11 mouse cellular contexts compared by ENCODE assay signal in the genomic region with DNA sequence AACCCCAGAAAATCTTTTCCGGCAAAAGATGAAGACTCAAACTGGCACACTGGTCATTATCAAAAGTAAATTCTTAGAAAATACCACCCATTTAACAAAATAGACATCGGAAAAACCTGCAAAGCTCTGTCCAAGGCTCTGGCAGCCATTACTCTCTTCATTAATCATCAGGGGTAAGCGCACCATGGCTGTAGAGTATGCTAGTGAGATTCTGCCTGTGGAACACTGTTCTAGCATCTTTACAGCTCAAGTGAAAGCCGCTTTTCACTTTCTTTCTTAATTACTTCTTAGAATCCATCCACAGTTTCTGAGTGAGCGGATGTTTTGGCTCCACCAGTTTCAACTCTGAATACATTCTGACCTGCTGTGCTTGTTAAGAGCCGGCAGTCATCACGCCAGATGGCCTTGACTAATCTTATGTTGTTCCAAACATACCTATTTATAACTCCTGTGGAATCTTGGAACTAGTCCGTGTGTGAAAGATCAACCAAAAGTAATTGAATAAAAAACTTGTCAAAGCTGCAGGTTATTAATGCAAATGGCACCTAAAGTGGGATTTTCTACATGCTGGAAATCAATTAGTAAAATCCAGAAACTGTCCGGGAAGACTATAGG.
DNase-seq lines count a peak whose midpoint lies in the region.
"Had no signal": no experiment of that assay in that cellular context is flagged by ENCODE, and none has a peak within 500 bp of the region (broad histone marks: within the 10 kb centered on the region; RNA-seq: fewer than 3 reads in every experiment).

No protein-coding gene starts in this region.

- peak; percentile 9 for DNase-seq in gastrocnemius, postnatal 14 days
- no peak for DNase-seq in gastrocnemius, postnatal 36 days
- peak; percentile 62 for DNase-seq in ovary, adult 18-20 months (ENCODE audit: low spot score)
- no peak for DNase-seq in ovary, postnatal 10 days (ENCODE audit: low spot score)
- peak; percentile 57 to 58 for DNase-seq in cerebellum, postnatal 10 days
- peak; percentile 66 for DNase-seq in heart, postnatal 10 days
- DNase-seq in spleen, adult 12 weeks (ENCODE audit: low spot score): no peak
- DNase-seq in spleen, postnatal 14 days (ENCODE audit: low spot score in 2 of 2): no peak
- DNase-seq: adrenal gland, adult 8-10 months; kidney, postnatal 10 days; thymus, postnatal 36 days had no signal

- intact Hi-C loops in gastrocnemius, postnatal 14 days (cut with DNase I; ENCODE audit: low total_unique reads): no loop called here
- intact Hi-C loops in gastrocnemius, postnatal 36 days (cut with DNase I): loop anchor here (5.0 kb wide), 1 partner anchor 56 kb away; no protein-coding TSS in a partner anchor
- intact Hi-C loops in heart, postnatal 10 days (cut with DNase I): loop anchor here (2.0 to 10.0 kb wide), 2 partner anchors 206 to 292 kb away; no protein-coding TSS in a partner anchor

Comparison
In these comparisons a context has a peak if more than half of its experiments do, and no peak if none do; other contexts are left out.
1. DNase-seq: peak in gastrocnemius, postnatal 14 days (single experiment), ovary, adult 18-20 months (single experiment), cerebellum, postnatal 10 days (2 of 2) and heart, postnatal 10 days (2 of 2); none in gastrocnemius, postnatal 36 days (0 of 2), ovary, postnatal 10 days (single experiment), spleen, adult 12 weeks (single experiment) and spleen, postnatal 14 days (0 of 2).